Mouse (Mus musculus): Measurements from ENCODE around the gene Anks6.
"Not testable (repeated sequence)": the region's sequence is repeated elsewhere in the genome, so short reads cannot be mapped to it uniquely, and the experiment has no call there.

Gene Anks6

GRCm38 (mm10) chr4:47056791-47057509 lies at the start of gene Anks6:
Anks6 (minus strand) TSS chr4:47057427.
- peak; percentile 47 to 53 for DNase-seq (ENCODE audit: low spot score in 2 of 2)

DNA sequence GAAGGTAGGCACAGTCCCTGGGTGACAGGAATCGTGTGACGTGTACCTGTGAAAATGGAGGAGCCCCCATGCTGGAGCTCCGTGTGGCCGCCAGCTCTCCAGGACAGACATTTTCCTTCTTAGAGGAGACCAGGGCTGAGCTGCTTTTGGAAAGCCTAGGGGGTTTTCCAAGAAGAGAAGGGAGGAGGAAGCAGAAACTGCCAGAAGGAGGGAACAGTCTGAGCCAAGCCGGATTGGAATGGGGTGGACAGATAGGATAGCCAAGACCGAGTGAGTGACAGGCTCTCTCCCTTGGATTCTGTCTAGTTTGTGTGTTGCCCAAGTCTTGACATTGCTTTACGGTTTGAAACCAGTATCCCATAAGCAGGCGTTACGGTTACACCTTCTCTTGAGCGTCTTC lies 46.3 kb upstream of the Anks6 start:
- no peak for DNase-seq (ENCODE audit: low spot score in 2 of 2)

DNA sequence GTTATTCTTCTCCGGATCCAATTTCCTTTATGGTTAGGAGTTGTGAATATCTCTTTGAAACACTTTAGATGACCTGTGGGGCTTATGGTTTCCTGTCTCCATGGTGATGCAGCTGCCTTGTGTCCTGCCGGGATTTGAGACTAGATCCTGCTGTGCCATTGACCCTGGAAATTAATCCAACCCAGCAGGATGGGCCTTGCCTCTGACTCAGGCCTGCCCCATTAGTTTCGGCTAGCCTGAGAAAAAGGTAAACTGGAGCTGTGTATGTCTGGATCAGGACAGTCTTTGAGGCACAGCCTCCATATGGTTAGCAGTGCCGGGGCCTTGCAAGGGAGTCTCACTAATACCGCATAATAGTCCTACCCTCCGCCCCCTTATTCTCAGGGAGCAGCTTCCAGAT lies 36.4 kb upstream of the Anks6 start:
- no peak for DNase-seq (ENCODE audit: low spot score in 2 of 2)

DNA sequence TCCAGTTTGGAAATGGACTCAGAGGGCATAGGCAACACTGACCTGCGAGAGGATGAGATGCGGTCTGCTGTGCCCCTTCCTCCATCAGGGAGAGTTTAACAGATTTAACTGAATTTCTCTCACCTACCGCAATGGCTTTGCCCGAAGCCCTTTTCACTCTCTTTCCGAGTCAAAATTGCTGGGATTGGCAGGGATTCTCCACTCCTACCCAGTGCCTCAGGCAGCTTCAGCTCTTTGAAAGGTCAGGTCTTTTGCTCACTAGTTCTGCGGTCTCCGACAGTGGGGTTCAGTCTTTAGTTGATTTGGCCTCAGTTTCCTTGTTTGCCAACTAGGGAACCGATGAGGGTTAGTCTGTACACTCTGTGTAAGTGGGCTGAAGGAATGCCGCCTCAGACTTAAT lies 35.9 kb upstream of the Anks6 start:
- DNase-seq (ENCODE audit: low spot score in 2 of 2) = no peak

DNA sequence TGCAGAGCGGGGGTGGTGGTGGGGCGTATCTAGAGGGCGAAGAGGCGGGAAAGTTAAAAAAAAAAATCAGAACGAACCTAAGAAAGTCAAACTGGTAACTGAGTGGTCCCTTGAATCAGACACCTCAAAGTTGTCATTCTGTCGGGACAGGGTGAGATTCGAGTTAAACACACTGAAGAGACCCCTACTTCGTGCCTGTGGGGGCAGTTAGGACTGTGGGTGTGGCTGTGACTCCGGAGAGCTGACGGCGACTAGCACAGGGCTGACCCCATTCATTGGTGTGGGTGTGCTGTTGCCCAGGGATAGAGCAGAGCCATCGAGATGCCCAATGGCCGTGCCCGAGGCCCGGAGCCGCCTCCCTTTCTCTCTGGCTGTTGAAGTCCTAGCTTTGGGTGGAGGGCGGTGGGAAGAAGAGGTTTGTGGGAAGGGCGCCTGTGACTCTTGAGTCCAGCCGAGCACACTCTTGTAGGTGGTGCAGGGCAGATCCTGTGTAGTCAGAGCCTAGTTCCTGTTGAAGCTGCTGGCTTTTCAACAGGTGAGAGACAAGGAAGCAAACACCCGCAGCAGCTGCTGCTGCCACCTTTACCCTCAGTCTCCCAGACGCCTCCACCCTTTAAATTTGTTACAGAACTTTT lies 35.3 kb upstream of the Anks6 start:
- peak in 1 of 2 experiments; percentile 19 for DNase-seq (ENCODE audit: low spot score in 2 of 2)

GRCm38 (mm10) chr4:47091493-47092386 lies 34.5 kb upstream of the Anks6 start, which contains the start of gene Galnt12:
Galnt12 (plus strand) TSS chr4:47091909.
- peak in 1 of 2 experiments; percentile 35 for DNase-seq (ENCODE audit: low spot score in 2 of 2)

DNA sequence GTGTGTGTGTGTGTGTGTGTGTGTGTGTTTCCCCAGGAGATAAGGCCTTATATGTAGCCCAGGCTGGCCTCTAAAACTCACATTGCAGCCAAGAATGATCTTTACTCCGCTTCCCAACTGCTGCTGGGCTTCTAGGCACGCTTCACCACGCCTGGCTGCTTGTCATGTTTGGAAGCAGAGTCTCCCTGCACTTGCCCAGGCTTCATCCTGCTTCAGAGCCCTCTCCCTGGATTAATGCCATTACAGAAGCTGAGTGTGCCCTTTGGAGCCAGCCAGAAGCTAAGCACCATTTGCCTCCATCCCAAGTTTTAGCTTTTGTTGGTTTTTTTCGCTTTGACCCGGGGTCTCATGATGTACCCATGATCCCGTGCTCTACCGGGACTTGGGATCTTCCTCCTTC lies 31.4 kb upstream of the Anks6 start:
- DNase-seq (ENCODE audit: low spot score in 2 of 2) = no peak

DNA sequence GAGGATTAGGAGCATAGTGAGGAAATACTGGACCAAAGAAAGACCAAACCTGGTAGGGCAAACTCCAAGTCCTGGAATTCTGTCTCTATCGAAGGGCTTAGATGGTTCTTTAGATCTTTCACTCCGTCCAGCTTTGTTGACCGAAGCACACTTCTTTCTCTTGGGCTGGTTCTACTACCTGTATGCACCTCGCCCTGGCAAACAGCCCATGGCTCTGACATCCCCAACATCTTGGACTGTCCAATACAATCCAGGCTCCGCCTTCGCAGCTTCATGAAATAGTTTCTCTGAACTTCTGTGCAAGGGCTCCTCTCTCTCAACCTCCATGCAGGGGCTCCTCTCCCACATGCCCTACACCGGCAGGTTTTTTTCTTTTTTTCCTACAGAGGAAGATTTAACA lies 26.6 kb upstream of the Anks6 start:
- DNase-seq (ENCODE audit: low spot score in 2 of 2) = no peak

DNA sequence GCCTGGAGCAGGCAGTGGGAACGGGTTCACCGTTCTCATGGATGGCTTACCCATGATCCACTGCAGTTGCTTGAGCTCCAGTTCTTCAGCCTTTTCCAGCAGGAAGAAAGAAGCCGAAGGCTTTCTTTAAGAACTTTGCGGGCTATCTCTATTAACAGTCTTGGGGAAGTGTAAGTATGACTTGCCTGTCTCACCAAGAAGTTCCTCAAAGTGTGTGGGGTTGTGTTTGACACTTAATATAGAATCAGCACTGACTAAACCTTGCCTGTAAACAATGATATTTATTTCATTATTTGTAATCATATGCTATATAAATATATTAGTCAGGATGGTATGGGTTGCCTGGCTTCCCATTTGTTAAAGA lies 23.4 kb upstream of the Anks6 start:
- no peak for DNase-seq (ENCODE audit: low spot score in 2 of 2)

- no peak for DNase-seq (ENCODE audit: low spot score in 2 of 2)
Observed at GRCm38 (mm10) chr4:47079997-47080646, 22.9 kb upstream of the Anks6 start.

GRCm38 (mm10) chr4:47075054-47075453 lies 17.8 kb upstream of the Anks6 start:
- DNase-seq (ENCODE audit: low spot score in 2 of 2) = peak in 1 of 2 experiments; percentile 36

GRCm38 (mm10) chr4:47060900-47061299 lies 3.7 kb upstream of the Anks6 start:
- no peak for DNase-seq (ENCODE audit: low spot score in 2 of 2)

- peak in 1 of 2 experiments; percentile 30 for DNase-seq (ENCODE audit: low spot score in 2 of 2)
Observed at GRCm38 (mm10) chr4:47057510-47058325, 491 bp upstream of the Anks6 start.

- no peak for DNase-seq (ENCODE audit: low spot score in 2 of 2)
Observed at GRCm38 (mm10) chr4:47055570-47056080, 1.6 kb downstream of the Anks6 start.

- not testable (repeated sequence) for DNase-seq (ENCODE audit: low spot score in 2 of 2)
Observed at GRCm38 (mm10) chr4:47055170-47055569, 2.1 kb downstream of the Anks6 start.

GRCm38 (mm10) chr4:47051905-47052304 lies 5.3 kb downstream of the Anks6 start:
- no peak for DNase-seq (ENCODE audit: low spot score in 2 of 2)

- no peak for DNase-seq (ENCODE audit: low spot score in 2 of 2)
Observed at GRCm38 (mm10) chr4:47050642-47051381, 6.4 kb downstream of the Anks6 start.

DNA sequence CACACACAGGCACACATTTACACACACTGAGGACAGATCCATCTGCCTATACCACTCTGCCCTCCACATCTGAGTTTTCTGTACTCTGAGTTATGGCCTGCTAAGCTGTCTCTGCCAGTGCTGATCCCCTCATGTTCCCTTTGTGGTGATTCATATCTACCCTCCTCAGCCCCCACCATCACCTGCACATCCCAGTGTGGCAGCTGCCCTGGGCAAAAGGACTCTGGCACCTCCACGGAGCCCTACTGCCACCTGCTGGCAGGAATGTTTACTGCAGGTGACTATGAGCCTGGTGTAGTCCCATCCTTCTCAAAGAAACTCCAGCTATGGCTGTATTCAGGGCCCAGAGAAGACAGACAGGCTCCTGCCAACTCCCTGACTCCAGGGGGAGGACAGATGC lies 7.1 kb downstream of the Anks6 start:
- DNase-seq (ENCODE audit: low spot score in 2 of 2) = peak; percentile 64 to 87

- no peak for DNase-seq (ENCODE audit: low spot score in 2 of 2)
Observed at GRCm38 (mm10) chr4:47049216-47049615, 8.0 kb downstream of the Anks6 start.

DNA sequence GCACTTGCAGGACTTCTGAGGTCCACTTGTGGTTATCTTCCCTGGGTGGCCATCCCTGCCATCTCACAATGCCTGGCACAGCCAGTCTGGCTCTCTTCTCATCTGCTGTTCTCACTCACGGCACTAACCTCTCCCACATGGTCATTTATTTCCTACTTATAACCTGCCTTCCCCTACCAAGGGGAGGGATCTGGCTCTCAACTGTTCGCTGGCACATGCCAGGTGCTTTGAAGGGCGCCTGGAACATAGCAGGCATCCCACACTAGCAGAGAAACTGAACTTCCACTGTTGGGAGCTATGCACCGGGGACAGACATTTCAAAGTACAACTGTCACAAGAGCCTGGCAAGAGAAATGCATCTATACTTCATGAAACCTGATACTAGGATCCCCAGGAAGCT lies 9.5 kb downstream of the Anks6 start:
- DNase-seq (ENCODE audit: low spot score in 2 of 2) = no peak

All from urinary bladder, adult 18-20 months (tissue).